Mouse (Mus musculus) CD8-positive naive resting alpha-beta T cell, adult 2 months (primary cell): ENCODE measurements at regions not wholly inside any gene's neighbourhood (a gene's known extent, or its start where the extent isn't known, plus 50 kb on each side); places are given as distances from the start of the nearest gene placed in this dataset.

ENCODE experiments used
- DNase-seq, 2 experiments: peaks; one replicate each; pipeline ENCODE4 v3.0.0; 2022; ENCODE audit warnings: low read depth in 2 of 2, low spot score in 2 of 2

DNA sequence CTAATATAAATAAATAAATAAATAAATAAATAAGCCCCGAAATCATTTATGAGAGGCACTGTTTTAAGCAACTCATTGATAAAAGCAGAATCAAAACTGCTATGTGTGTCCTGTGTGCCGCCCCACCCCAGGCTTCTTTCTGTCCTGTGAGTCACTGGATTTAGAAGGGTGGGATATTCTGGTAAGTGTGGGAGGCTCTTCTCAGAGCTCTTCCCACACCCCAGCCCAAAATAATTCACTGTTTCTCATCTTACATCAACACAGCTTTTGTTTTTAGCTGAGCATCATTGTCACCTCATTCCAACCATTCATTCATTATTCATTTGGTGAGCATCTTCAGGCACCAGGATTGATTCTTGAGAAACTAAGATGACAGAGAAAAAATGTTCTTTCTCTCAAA lies 118.4 kb downstream of the Barx2 start:
- DNase-seq: no peak

DNA sequence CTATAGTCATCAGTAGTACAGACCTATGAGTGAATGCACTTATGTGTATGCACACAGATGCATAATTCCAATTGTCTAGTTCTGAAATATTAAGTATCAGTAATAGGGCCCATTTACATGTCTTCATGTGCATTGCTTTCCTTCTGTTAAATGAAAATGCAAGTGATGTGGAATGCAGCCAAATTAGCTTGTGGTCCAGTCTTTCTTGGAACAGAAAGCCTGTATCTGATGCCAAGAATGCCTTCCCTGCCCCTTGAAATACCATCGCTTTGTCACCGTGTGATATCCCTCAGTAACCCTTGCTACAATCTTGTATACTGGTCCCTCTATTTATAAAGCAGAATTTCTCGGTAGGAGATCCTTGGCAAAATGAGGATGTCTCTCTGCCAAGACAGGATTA lies 137.3 kb downstream of the Barx2 start:
- DNase-seq: no peak

DNA sequence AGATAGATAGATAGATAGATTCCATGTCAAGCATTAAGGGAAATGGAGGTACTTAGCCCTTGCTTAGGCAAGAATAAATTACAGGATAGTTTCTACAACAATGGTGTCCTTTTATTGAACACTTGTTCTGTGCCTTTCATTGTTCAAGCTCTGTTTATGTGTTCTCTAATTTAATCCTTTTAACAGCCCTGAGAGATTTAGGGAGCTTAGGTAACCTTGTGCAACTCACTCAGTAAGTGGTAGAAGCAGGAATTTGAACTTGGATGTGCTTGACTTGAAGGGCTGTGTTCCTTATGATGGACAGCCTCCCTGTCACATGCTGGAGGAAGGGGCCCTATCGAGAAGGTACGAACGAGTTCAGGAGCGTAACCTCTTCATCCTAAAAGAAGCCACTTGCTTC lies 147.9 kb downstream of the Barx2 start:
- no peak for DNase-seq

- DNase-seq: no peak
Measured at GRCm38 (mm10) chr9:31757894-31758561, 155.2 kb downstream of the Barx2 start.

- DNase-seq: no peak
Measured at GRCm38 (mm10) chr9:31730443-31730842, 182.8 kb downstream of the Barx2 start.

DNA sequence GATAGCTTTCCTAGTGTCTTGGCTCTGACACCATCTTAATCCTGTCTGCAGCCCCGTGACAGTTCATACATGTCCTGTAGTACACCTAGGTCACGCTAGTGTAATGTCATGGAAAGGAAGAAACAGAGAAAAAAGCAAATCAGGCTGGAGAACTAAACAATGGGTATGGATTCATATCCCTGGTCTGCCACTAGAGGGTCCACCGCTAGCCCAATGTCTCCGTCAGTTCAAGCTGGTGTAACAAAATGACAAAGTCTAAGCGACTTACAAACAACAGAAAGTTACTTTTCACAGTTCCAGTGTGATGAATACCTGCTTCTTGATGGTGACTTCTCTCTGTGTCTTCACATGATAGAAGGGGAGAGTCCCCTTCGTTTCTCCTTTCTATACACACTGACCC lies 194.0 kb downstream of the Barx2 start:
- DNase-seq: no peak

GRCm38 (mm10) chr9:31710022-31710421 lies 203.2 kb downstream of the Barx2 start:
- no peak for DNase-seq

DNA sequence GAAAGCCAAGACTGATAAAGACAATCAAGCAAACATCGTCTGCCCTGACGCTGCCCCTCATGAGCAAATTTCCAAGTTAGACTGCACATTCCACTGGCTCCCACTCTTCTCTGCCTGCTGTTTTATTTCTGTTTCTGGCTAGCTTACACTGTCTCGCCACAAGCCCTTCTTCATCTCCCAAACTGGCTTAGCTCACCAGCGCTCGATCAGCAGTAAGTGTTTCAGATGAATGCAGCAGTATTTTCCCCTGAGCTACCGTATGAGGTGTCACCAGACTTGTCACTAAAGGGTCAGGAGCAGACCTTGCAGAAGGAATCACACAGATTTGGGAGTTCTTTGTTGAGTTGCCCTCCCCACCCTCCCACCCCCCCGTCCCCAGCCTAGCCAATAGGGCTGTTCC lies 206.6 kb downstream of the Barx2 start:
- no peak for DNase-seq

- no peak for DNase-seq
Measured at GRCm38 (mm10) chr9:31690921-31691475, 222.3 kb downstream of the Barx2 start.

DNA sequence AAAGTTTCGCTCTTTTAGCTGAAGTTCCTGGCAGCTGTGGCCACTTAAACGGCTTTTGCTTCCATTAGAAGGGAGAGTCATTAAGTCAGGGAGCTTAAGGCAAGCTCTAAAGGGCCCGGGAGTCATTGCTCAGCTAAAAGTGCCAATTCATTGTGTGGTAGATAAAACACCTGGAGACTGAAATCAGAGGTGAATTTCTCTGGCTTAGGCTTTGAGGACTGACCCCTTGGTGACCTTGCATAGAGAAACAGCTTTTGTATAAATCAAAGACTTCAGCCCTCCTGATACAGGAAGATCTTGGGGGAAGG lies 224.1 kb upstream of the Tmem45b start:
- no peak for DNase-seq

GRCm38 (mm10) chr9:31687686-31688397 lies 223.6 kb upstream of the Tmem45b start:
- no peak for DNase-seq

DNA sequence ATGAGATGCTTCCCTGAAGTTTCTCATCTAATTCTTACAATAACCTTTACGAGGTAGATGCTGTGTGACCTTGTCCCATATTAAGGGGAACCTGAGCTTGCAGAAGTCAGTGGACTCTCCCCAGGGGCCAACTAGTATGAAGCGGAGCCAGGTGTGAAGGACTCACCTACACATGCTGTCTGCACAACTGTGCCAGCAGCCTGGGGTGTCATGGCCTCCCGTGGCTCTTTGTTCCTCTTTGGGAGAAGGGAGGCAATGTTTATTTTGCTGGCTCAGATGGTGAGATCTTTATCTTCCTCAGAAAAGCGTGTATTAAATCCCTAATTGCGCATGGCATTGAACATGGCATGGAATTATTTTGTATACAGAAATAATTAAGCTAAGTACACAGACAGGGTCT lies 222.2 kb upstream of the Tmem45b start:
- no peak for DNase-seq

GRCm38 (mm10) chr9:31684812-31685188 lies 220.5 kb upstream of the Tmem45b start:
- DNase-seq: no peak

DNA sequence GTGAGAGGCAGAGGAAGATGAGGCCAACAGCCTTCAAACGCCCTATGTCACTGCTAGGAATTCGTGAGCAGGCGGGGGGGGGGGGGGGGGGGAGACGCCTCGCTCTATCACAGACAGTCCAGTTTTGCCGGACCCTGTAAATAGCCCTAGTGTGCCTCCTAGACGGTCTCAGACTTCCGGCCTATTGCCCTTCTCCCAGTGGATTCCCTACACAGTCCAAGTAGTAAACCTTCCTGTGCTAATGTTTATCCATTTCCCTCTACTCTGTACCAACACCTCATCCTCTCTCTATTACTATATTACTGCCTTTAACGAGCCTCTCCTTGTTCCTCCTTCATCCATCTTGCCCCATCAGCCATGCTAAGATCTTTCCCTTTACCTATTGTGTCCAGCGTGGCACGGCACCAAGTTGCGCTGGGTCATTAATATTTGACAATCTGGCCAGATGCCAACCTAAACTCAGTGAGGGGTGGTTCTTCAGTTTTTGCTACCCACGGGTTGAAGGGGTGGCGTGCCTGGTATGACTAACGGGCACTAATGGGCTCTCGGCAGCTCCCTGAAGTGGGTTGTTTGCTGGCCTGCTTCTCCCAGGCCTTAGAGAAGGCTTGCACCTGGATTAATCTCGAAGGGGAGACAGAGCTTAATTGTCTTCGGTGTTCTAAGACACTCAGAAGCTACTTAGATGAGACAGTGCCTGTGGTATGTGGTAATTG lies 220.0 kb upstream of the Tmem45b start:
- no peak for DNase-seq

DNA sequence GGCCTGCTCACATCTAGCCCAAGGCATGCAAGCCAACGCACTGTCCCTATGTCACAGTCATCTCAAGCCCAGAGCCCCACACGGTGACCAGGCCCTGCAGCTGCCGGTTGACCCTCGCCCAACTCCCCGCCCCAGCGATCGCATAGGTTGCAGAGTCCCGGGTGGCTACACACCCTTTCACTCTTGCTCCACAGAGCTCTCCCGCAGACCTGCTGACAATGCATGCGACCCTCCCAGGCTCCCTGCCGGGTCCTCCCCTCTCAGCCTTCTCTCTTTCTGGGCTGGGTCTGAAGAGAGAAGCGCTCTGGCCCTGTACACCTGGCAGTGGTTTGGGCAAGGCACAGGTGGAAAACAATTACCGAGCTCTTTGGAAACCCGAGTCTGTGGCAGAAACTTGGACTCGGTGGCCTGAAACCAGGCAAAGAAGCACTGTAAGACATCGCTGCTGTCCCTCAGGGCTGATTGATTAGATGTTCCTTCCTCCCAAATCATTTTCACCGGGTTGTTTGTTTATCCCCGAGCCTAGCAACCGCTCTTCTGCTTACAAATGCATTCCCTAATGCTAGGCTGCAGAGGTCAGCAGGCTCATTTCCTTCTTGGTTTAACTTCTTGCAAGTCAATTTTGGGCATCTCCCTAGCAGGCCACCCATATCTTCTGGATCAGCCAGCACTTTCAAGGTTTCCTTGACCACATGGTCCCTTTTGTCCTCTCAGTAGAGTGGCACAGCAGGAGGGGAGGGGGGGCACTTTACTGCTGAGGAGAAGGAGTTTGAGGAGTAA lies 219.2 kb upstream of the Tmem45b start:
- no peak for DNase-seq

DNA sequence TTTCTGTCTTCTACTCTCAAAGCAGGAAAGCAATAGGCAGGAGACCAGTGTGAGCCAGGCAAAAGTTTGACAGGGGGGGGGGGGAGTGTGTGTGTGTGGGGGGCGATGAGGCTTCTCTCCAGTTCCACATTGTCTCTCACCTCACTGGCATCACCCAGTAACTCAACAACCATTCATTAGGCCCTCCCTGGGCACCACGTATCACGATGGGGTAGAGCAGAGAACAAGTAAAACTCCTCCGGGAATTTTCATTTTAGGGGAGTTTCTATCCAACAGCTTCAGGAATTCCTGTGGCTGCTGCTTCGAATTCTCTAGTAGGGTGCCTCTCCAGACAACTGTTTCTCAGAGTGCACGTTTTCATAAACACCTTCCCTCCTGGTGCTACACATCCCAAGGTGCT lies 218.6 kb upstream of the Tmem45b start:
- DNase-seq: no peak

- DNase-seq: no peak
Measured at GRCm38 (mm10) chr9:31677150-31677549, 212.9 kb upstream of the Tmem45b start.

GRCm38 (mm10) chr9:31659026-31659425 lies 194.8 kb upstream of the Tmem45b start:
- DNase-seq: no peak

- no peak for DNase-seq
Measured at GRCm38 (mm10) chr9:31657612-31658011, 193.3 kb upstream of the Tmem45b start.

DNA sequence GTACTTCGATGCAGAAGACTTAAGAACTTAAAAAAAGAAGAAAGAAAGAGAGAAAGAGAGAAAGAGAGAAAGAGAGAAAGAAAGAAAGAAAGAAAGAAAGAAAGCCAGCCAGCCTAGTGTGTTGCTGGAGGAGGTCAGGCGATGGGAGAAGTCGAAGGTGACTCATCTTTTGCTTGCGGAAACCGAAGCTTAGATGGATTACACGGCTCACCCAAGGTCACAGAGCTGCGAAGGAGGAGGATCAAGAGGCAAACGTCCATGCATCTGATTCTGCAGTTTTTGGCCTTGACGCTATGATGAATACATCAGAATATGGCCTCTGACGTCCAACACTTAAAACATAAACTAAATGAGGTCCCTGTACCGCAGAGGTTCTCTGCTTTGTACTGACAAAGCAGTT lies 192.4 kb upstream of the Tmem45b start:
- no peak for DNase-seq

- DNase-seq: no peak
Measured at GRCm38 (mm10) chr9:31654747-31655146, 190.5 kb upstream of the Tmem45b start.

GRCm38 (mm10) chr9:31654213-31654612 lies 190.0 kb upstream of the Tmem45b start:
- no peak for DNase-seq
